Mouse (Mus musculus): Measurements from ENCODE around the gene 4931440F15Rik. TPM values are rescaled to one million over a fixed set of nuclear protein-coding genes. Genes with fewer than 3 reads are reported as not detected.
A peak's percentile ranks its signal among the peaks of the same experiment; 100 is the strongest.

4931440F15Rik gene
- polyA plus RNA-seq, 1 experiment from 2014 or later: 0.08 TPM

DNA sequence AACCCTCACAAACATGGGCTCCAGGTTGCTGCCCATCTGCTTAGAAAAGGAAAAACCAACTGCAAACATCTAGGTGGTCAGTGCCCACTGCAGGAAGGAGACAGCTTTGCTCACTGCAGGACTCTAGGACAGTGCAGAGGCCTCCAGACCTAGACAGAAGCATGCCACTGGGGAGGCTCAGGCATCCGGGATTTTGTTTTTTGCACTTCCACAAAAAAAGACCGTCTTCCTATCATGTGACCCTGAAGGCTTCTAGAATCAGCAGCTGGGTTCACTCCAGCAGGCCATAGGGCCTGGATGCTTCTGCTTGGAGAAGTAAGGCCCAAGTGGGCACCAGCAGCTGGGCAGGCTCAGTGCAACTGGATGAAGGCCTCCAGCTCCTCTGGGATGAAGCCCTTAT lies 2.3 kb downstream of the 4931440F15Rik start:
- no peak for ATAC-seq (ENCODE audit: low FRiP score, low TSS enrichment)
- 77% methylated on average over 2 of the region's 2 CpGs for whole genome bisulfite sequencing

DNA sequence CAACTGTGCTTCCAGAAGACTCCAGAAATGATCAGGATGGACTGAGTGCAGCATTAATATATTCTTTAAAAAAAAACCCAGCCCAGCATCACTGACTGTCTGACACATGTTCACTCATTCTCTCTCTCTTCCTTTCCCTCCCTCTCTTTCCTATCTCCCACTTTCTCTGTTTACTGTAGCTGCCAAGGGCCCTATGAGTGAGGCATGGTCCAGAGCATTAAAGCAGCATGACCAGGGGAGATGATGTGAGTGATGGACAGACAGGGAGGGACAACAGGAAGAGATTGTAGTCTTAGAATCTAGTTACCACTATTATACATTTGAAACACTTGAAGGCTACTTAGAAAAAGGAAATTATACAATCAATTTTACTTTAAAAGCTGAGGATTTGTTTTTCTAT lies 9.8 kb downstream of the 4931440F15Rik start:
- no peaks in the 10 kb centered on the region for H3K9me3 ChIP-seq (ENCODE audit: control insufficient read depth, low read length)
- no peak overlapping the region for H3K4me3 ChIP-seq (ENCODE audit: low read depth, low read length)
- no peaks in the 10 kb centered on the region for H3K36me3 ChIP-seq (ENCODE audit: control insufficient read depth, insufficient read depth, low read length)
- no peak overlapping the region for H3K27ac ChIP-seq (replicated peaks)
- DNase-seq (ENCODE audit: low spot score): no peak
- no peaks in the 10 kb centered on the region for H3K4me1 ChIP-seq (replicated peaks; ENCODE audit: control insufficient read depth, insufficient read depth)
- no peak for TF ChIP-seq EP300 (optimal IDR thresholded peaks at IDR 0.05)
- no peak for TF ChIP-seq CTCF (IDR thresholded peaks at IDR 0.05; ENCODE audit: low read depth)
- ATAC-seq (ENCODE audit: low FRiP score, low TSS enrichment): no peak
- no peak overlapping the region for H3K9ac ChIP-seq (ENCODE audit: low read length)
- no peak overlapping the region for H3K4me2 ChIP-seq (replicated peaks; ENCODE audit: low read depth)
- no peaks in the 10 kb centered on the region for H3K27me3 ChIP-seq (ENCODE audit: control insufficient read depth, insufficient read depth, low read length)

More for the DNA sequence above, 2.3 kb downstream of the 4931440F15Rik start:
- no peak overlapping the region for H3K4me3 ChIP-seq (ENCODE audit: low read depth, low read length)
- DNase-seq (ENCODE audit: low spot score): no peak
- H3K27me3 ChIP-seq (ENCODE audit: control insufficient read depth, insufficient read depth, low read length): no peaks in the 10 kb centered on the region
- H3K27ac ChIP-seq (replicated peaks): no peak overlapping the region
- H3K36me3 ChIP-seq (ENCODE audit: control insufficient read depth, insufficient read depth, low read length): no peaks in the 10 kb centered on the region
- H3K9ac ChIP-seq (ENCODE audit: low read length): no peak overlapping the region
- no peaks in the 10 kb centered on the region for H3K9me3 ChIP-seq (ENCODE audit: control insufficient read depth, low read length)
- H3K4me2 ChIP-seq (replicated peaks; ENCODE audit: low read depth): no peak overlapping the region
- no peak for TF ChIP-seq CTCF (IDR thresholded peaks at IDR 0.05; ENCODE audit: low read depth)
- TF ChIP-seq EP300 (optimal IDR thresholded peaks at IDR 0.05): no peak
- H3K4me1 ChIP-seq (replicated peaks; ENCODE audit: control insufficient read depth, insufficient read depth): no peaks in the 10 kb centered on the region

DNA sequence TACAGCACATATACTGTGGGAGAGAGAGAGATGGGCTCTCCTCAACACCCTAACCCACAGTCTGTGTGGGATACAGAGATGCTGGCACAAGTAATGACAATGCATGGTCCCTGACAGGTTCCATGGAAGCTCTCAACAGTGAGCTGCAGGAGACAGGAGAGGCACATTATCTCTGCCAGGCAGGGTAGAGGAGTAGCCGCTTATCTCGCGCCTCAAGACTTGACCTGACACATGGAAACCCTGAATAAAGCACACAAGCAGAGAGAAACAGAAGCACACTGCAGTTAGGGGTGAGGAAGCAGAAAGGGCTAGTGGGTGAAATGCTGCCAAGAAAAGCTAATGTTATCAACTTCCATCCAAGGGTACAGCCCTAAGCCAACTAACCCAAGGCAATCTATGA lies 10.2 kb downstream of the 4931440F15Rik start:
- WGBS: 73% methylated on average over 3 of the region's 3 CpGs
- no peak overlapping the region for H3K27ac ChIP-seq (replicated peaks)
- ATAC-seq (ENCODE audit: low FRiP score, low TSS enrichment): no peak

DNA sequence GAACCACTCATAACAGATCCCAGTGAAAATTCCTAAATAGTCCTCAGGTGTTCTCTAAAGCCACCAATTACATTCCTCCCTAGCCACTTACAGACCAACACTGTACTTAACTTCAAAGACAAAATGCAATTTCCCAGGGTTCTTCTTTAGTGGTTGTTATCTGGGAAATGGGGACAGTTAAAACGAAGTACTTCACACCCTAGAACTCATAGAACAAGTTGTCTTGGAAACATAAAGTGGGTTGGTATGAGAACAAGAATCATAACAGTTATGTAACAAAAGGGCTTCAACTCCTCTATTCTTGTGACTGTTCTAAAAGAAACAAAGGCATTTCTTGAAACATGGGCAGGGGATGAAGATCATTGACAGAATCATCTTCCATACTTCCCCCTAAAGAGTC lies 12.2 kb downstream of the 4931440F15Rik start:
- TF ChIP-seq CTCF (IDR thresholded peaks at IDR 0.05; ENCODE audit: low read depth) (no peak), EP300 (optimal IDR thresholded peaks at IDR 0.05) (no peak)
- H3K4me2 ChIP-seq (replicated peaks; ENCODE audit: low read depth): no peak overlapping the region
- DNase-seq (ENCODE audit: low spot score) (no peak), ATAC-seq (ENCODE audit: low FRiP score, low TSS enrichment) (no peak)
- no peak overlapping the region for H3K27ac ChIP-seq (replicated peaks)
- H3K27me3 ChIP-seq (ENCODE audit: control insufficient read depth, insufficient read depth, low read length): no peaks in the 10 kb centered on the region
- no peaks in the 10 kb centered on the region for H3K4me1 ChIP-seq (replicated peaks; ENCODE audit: control insufficient read depth, insufficient read depth)
- H3K9ac ChIP-seq (ENCODE audit: low read length): no peak overlapping the region
- no peak overlapping the region for H3K4me3 ChIP-seq (ENCODE audit: low read depth, low read length)
- WGBS: 85% methylated on average over 1 of the region's 1 CpGs
- no peaks in the 10 kb centered on the region for H3K36me3 ChIP-seq (ENCODE audit: control insufficient read depth, insufficient read depth, low read length)
- no peaks in the 10 kb centered on the region for H3K9me3 ChIP-seq (ENCODE audit: control insufficient read depth, low read length)

More for the DNA sequence above, 10.2 kb downstream of the 4931440F15Rik start:
- TF ChIP-seq EP300 (optimal IDR thresholded peaks at IDR 0.05) (no peak), CTCF (IDR thresholded peaks at IDR 0.05; ENCODE audit: low read depth) (no peak)
- Histone ChIP-seq H3K4me1 (replicated peaks; ENCODE audit: control insufficient read depth, insufficient read depth) (no peaks in the 10 kb centered on the region), H3K27me3 (ENCODE audit: control insufficient read depth, insufficient read depth, low read length) (no peaks in the 10 kb centered on the region), H3K36me3 (ENCODE audit: control insufficient read depth, insufficient read depth, low read length) (no peaks in the 10 kb centered on the region), H3K4me2 (replicated peaks; ENCODE audit: low read depth) (no peak overlapping the region), H3K4me3 (ENCODE audit: low read depth, low read length) (no peak overlapping the region), H3K9ac (ENCODE audit: low read length) (no peak overlapping the region), H3K9me3 (ENCODE audit: control insufficient read depth, low read length) (no peaks in the 10 kb centered on the region)
- no peak for DNase-seq (ENCODE audit: low spot score)

DNA sequence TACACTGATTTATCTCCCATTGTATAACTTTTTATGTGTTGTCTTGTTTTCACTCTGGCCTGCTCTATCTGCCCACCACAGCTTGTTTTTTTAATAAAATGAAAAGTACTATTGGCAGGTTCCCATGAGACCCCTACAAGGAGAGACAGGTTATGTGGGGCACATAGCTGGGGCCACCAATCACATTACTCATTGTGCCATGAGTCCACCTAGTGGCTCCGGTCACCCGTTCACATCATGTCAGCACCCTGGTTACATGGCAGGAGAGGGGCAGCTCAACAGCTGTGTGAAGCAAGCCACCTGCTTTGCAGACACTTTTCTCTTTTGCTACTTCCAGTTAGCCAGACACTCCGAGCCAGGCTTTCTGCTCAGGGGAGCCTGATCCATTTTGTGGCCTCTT lies 13.0 kb downstream of the 4931440F15Rik start:
- no peak overlapping the region for H3K9ac ChIP-seq (ENCODE audit: low read length)
- TF ChIP-seq CTCF (IDR thresholded peaks at IDR 0.05; ENCODE audit: low read depth) (peak; percentile 13; the same call in 1 of the 2 replicates), EP300 (optimal IDR thresholded peaks at IDR 0.05) (no peak)
- WGBS: 52% methylated on average over 3 of the region's 3 CpGs
- ATAC-seq (ENCODE audit: low FRiP score, low TSS enrichment): no peak
- no peaks in the 10 kb centered on the region for H3K9me3 ChIP-seq (ENCODE audit: control insufficient read depth, low read length)
- DNase-seq (ENCODE audit: low spot score): no peak
- H3K36me3 ChIP-seq (ENCODE audit: control insufficient read depth, insufficient read depth, low read length): no peaks in the 10 kb centered on the region
- H3K4me1 ChIP-seq (replicated peaks; ENCODE audit: control insufficient read depth, insufficient read depth): no peaks in the 10 kb centered on the region
- H3K27ac ChIP-seq (replicated peaks): no peak overlapping the region
- no peak overlapping the region for H3K4me2 ChIP-seq (replicated peaks; ENCODE audit: low read depth)
- no peak overlapping the region for H3K4me3 ChIP-seq (ENCODE audit: low read depth, low read length)
- H3K27me3 ChIP-seq (ENCODE audit: control insufficient read depth, insufficient read depth, low read length): no peaks in the 10 kb centered on the region

DNA sequence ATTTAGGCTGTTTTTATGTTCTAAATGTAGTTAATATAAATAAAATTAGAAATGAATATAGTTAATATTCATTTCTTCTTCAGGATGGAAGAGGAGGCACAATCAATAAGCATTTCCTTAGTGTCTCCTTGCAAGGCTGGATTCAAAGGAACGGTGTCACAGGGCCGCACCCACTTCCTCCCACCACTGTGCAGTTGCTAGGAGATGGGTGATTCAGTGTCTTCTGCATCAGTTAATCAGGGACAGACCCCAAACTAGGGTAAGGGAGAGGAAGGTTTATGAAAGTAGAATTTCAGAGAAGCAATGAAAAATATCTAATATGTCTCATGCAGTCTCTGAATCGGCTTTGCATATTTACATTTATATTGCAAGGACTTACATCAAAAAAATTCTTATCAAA lies 15.1 kb downstream of the 4931440F15Rik start:
- no peak for ATAC-seq (ENCODE audit: low FRiP score, low TSS enrichment)
- TF ChIP-seq CTCF (IDR thresholded peaks at IDR 0.05; ENCODE audit: low read depth) (no peak), EP300 (optimal IDR thresholded peaks at IDR 0.05) (no peak)
- WGBS: 79% methylated on average over 3 of the region's 3 CpGs

More for the DNA sequence above, 15.1 kb downstream of the 4931440F15Rik start:
- no peak overlapping the region for H3K9ac ChIP-seq (ENCODE audit: low read length)
- DNase-seq (ENCODE audit: low spot score): no peak
- no peak overlapping the region for H3K4me3 ChIP-seq (ENCODE audit: low read depth, low read length)
- no peaks in the 10 kb centered on the region for H3K36me3 ChIP-seq (ENCODE audit: control insufficient read depth, insufficient read depth, low read length)
- H3K4me1 ChIP-seq (replicated peaks; ENCODE audit: control insufficient read depth, insufficient read depth): no peaks in the 10 kb centered on the region
- H3K4me2 ChIP-seq (replicated peaks; ENCODE audit: low read depth): no peak overlapping the region
- no peaks in the 10 kb centered on the region for H3K27me3 ChIP-seq (ENCODE audit: control insufficient read depth, insufficient read depth, low read length)
- H3K9me3 ChIP-seq (ENCODE audit: control insufficient read depth, low read length): no peaks in the 10 kb centered on the region
- H3K27ac ChIP-seq (replicated peaks): no peak overlapping the region

Data from stomach, postnatal 0 days (tissue).